Mouse (Mus musculus) liver, adult 2 months (tissue): ENCODE measurements around the gene Dip2c. TPM values are rescaled to one million over a fixed set of nuclear protein-coding genes. Genes with fewer than 3 reads are reported as not detected.

Source experiments
- DNase-seq: peaks from one replicate; pipeline ENCODE4 v3.0.0-alpha.2; 2011; ENCODE audit warnings: low read depth, low spot score; ENCODE audit errors: extremely low read depth
- H3K27ac ChIP-seq: fragments of 200-500 bp; replicated peaks from 2 replicates; pipeline ENCODE4 v1.5.1; 2012; ENCODE audit warnings: low read depth, mild to moderate bottlenecking, control low read depth, inconsistent platforms, low read length; ENCODE audit not compliant: insufficient read depth
- H3K27me3 ChIP-seq: fragments of 200-500 bp; 2 replicates; pipeline ENCODE4 v1.6.1; 2012; ENCODE audit warnings: mild to moderate bottlenecking, moderate library complexity, low read length, inconsistent platforms; ENCODE audit not compliant: control insufficient read depth, insufficient read depth
- H3K36me3 ChIP-seq: fragments of 200-500 bp; 2 replicates; pipeline ENCODE4 v1.6.1; 2012; ENCODE audit warnings: low read length, inconsistent platforms; ENCODE audit not compliant: control insufficient read depth, insufficient read depth
- H3K4me1 ChIP-seq: fragments of 200-500 bp; 2 replicates; pipeline ENCODE4 v1.6.1; 2011; ENCODE audit warnings: low read length; ENCODE audit not compliant: control insufficient read depth, insufficient read depth
- H3K4me3 ChIP-seq: fragments of 200-500 bp; 2 replicates; pipeline ENCODE4 v1.5.1; 2011; ENCODE audit warnings: low read depth, mild to moderate bottlenecking, control low read depth, low read length, moderate library complexity; ENCODE audit not compliant: insufficient read depth
- H3K79me2 ChIP-seq: fragments of 200-500 bp; 2 replicates; pipeline ENCODE4 v1.6.1; 2012; ENCODE audit warnings: inconsistent platforms, mild to moderate bottlenecking, low read length, moderate library complexity; ENCODE audit not compliant: control insufficient read depth, insufficient read depth
- H3K9ac ChIP-seq: fragments of 200-500 bp; 2 replicates; pipeline ENCODE4 v1.6.1; 2012; ENCODE audit warnings: low read depth, mild to moderate bottlenecking, control low read depth, inconsistent platforms, low read length
- CTCF ChIP-seq: fragments of 200-500 bp; IDR thresholded peaks from 2 replicates; pipeline ENCODE4 v1.5.1; 2011; ENCODE audit warnings: low read depth, low read length, control low read depth
- POLR2A ChIP-seq: fragments of 200-500 bp; IDR thresholded peaks from 2 replicates; pipeline ENCODE4 v1.6.1; 2011; ENCODE audit warnings: low read length, control low read depth; ENCODE audit not compliant: insufficient read depth; ENCODE audit errors: extremely low read depth
- WGBS: fragments of 180-500 bp; shearing (Covaris S2); methylation state at CpG from one replicate; pipeline ENCODE4 v1.1.7; 2018; 5-methylcytosine and 5-hydroxymethylcytosine counted together
- polyA plus RNA-seq: library from polyadenylated mRNA; depleted of rRNA; stranded (reverse); fragments of >200 nt; gene quantifications from 2 replicates; pipeline ENCODE4 v1.2.3, GENCODE M21; 2012
- total RNA-seq: library from RNA; depleted of rRNA; stranded (reverse); fragments of >200 nt; gene quantifications from 2 replicates; pipeline ENCODE4 v1.2.3, GENCODE M21; 2014

Dip2c gene
- total and polyA plus RNA-seq, 2 experiments: 4.7 to 10.7 TPM

DNA sequence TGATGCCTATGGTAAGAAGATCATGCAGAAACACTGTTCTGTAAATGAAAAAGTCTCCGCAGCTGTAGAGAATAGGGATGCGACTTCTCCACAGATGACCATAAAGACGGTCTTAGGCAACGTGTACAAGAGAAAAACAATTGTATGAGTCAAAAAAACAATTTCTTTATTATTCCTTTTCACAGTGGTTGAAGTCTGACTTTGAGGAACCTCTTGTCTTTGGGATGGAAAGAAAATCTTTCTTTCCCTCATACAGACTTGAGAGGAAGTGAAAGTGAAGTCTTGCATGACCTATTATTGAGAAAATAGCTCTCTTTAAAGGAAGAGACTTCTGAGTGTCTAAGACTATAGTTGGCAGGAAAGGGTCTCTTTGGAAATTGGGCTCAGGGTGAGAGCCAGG lies 132.7 kb downstream of the Dip2c start:
- no peaks in the 10 kb centered on the region for H3K36me3 ChIP-seq
- DNase-seq: peak; percentile 22
- no peak overlapping the region for H3K9ac ChIP-seq
- H3K27me3 ChIP-seq: no peaks in the 10 kb centered on the region
- no peak overlapping the region for H3K27ac ChIP-seq
- 91% methylated on average over 4 of the region's 4 CpGs for WGBS
- H3K4me1 ChIP-seq: no peaks in the 10 kb centered on the region; the same call in 1 of the 2 replicates
- H3K79me2 ChIP-seq: no peaks in the 10 kb centered on the region; the same call in 1 of the 2 replicates
- TF ChIP-seq POLR2A: no peak
- TF ChIP-seq CTCF: no peak
- no peak overlapping the region for H3K4me3 ChIP-seq

DNA sequence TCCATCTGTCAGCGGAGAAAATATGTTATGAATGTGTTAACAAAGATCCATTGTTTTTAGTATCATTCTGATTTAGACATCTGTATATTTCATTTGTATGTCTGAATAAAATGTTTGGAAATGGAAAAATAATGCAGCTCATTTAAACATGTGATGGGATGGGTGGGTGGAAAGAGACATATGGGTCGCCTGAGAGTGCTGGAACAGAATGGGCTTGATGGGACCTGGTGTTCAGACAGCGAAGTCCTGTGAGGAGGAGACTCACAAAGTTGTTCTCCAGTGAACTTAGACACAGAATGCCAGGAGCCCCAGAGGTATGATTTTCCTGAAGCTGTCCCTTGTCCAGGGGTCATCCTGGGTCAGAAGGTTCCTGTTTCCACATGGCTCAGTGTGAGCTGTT lies 142.1 kb downstream of the Dip2c start:
- TF ChIP-seq CTCF: no peak
- no peak for TF ChIP-seq POLR2A
- Histone ChIP-seq H3K27ac (no peak overlapping the region), H3K4me1 (peaks cover 5% of the 10 kb centered on the region), H3K9ac (no peak overlapping the region), H3K27me3 (no peaks in the 10 kb centered on the region), H3K4me3 (no peak overlapping the region), H3K79me2 (peaks cover 5% of the 10 kb centered on the region; the same call in 1 of the 2 replicates), H3K36me3 (no peaks in the 10 kb centered on the region)
- WGBS: 90% methylated on average over 3 of the region's 3 CpGs
- DNase-seq: peak; percentile 29

DNA sequence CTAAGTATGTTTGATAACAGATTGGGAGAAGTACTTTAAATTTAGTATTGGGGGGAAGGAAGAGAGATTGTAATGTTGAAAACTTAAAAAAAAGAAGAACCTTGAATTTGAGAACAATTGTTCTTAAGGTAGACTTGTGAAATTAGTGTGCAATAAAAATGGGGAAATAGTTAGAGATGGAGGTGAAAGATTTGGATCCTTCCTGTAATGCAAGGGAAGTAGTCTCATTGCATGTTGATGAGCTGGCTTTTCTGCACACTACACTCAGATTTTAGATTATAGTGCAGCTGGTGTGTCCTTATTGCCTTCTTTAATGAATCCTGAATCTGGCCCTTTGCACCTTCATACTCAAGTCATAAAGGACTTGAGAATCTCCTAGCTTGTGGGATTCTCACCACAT lies 142.9 kb downstream of the Dip2c start:
- no peak overlapping the region for H3K4me3 ChIP-seq
- H3K9ac ChIP-seq: no peak overlapping the region
- H3K27me3 ChIP-seq: no peaks in the 10 kb centered on the region
- H3K4me1 ChIP-seq: peaks cover 8% of the 10 kb centered on the region
- no peak for DNase-seq
- H3K36me3 ChIP-seq: no peaks in the 10 kb centered on the region
- H3K27ac ChIP-seq: no peak overlapping the region
- H3K79me2 ChIP-seq: peaks cover 5% of the 10 kb centered on the region; the same call in 1 of the 2 replicates
- TF ChIP-seq POLR2A (no peak), CTCF (no peak)

DNA sequence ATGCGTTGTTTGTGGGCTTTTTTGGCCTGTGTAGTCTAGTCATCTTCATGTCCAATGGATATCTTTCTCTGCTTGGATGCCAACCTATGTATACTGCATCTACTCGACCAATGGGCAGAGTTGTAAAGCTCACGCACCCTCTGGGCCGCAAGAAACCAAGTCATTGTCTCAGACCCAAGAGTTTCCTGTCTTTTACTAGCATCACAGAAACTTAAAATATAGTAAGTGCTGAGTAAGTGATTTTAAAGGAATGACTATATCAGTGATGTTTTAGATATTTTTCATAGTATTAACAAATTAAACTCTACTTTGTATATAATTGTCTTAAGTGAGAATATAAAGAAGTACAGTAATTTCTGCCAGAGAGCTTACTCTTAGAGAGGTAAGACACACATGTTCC lies 145.6 kb downstream of the Dip2c start:
- Histone ChIP-seq H3K4me1 (peaks cover 8% of the 10 kb centered on the region), H3K27me3 (no peaks in the 10 kb centered on the region), H3K36me3 (no peaks in the 10 kb centered on the region), H3K27ac (no peak overlapping the region), H3K9ac (no peak overlapping the region), H3K79me2 (peaks cover 5% of the 10 kb centered on the region; the same call in 1 of the 2 replicates), H3K4me3 (no peak overlapping the region)
- TF ChIP-seq POLR2A: no peak
- no peak for TF ChIP-seq CTCF
- WGBS: 94% methylated on average over 4 of the region's 4 CpGs
- DNase-seq: no peak

DNA sequence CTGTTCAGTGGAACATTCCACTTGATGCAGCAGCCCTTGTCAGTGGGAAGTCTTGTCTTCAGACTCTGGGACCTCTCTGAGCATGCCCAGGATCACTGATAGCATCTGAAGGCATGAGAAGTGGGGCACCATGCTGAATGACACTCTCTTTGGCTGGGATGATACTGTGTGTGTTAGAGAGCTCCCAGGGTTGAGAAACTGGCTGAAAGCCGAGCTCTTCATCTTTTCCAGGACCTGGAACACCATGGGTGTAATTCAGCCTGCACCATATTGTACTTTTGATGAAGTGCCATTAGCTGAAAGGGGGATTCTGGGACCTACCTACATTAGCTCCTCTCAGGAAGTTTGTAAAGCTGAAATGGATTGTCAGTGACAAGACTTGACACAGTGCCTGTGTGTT lies 146.5 kb downstream of the Dip2c start:
- TF ChIP-seq CTCF: no peak
- TF ChIP-seq POLR2A: no peak
- no peak overlapping the region for H3K9ac ChIP-seq
- peaks cover 3% of the 10 kb centered on the region; the same call in 1 of the 2 replicates for H3K79me2 ChIP-seq
- no peaks in the 10 kb centered on the region for H3K27me3 ChIP-seq
- WGBS: 70% methylated on average over 1 of the region's 1 CpGs
- H3K4me1 ChIP-seq: peaks cover 8% of the 10 kb centered on the region
- no peak overlapping the region for H3K4me3 ChIP-seq
- H3K36me3 ChIP-seq: no peaks in the 10 kb centered on the region
- H3K27ac ChIP-seq: no peak overlapping the region
- peak; percentile 34 for DNase-seq

DNA sequence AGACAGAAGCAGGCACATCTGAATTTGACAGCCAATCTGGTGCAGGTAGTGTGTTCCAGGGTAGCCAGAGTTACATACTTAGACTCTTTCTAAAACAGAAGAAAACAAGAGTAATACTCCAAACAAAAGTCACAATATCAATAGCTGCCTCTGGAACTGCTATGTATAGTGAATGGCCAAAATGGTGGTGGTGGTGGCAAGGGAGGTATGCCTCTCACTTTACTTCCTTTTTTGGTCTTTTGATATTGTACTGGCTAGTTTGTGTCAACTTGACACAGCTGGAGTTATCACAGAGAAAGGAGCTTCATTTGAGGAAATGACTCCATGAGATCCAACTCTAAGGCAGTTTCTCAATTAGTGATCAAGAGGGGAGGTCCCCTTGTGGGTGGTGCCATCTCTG lies 148.1 kb downstream of the Dip2c start:
- peaks cover 5% of the 10 kb centered on the region for H3K4me1 ChIP-seq
- H3K27me3 ChIP-seq: no peaks in the 10 kb centered on the region
- H3K9ac ChIP-seq: no peak overlapping the region
- H3K36me3 ChIP-seq: no peaks in the 10 kb centered on the region
- no peaks in the 10 kb centered on the region; the same call in 1 of the 2 replicates for H3K79me2 ChIP-seq
- H3K27ac ChIP-seq: no peak overlapping the region
- no peak overlapping the region for H3K4me3 ChIP-seq
- TF ChIP-seq POLR2A (no peak), CTCF (no peak)
- no peak for DNase-seq
